Mouse (Mus musculus) neural tube, embryonic 15.5 days (tissue): ENCODE results near the gene Spz1. TPM values are rescaled to one million over a fixed set of nuclear protein-coding genes. Genes with fewer than 3 reads are reported as not detected.

Source experiments
- ATAC-seq: fragments of 200-750 bp; cut with Nextera tagmentation; 2 replicates; pipeline ENCODE4 v1.8.0; 2017; ENCODE audit warnings: mild to moderate bottlenecking, moderate TSS enrichment, moderate library complexity; ENCODE audit not compliant: low FRiP score
- H3K27ac ChIP-seq: fragments of 300-500 bp; sonication (generic); replicated peaks from 2 replicates; pipeline ENCODE4 v1.5.1; 2015; ENCODE audit warnings: mild to moderate bottlenecking, inconsistent platforms
- H3K27me3 ChIP-seq: fragments of 300-500 bp; sonication (generic); replicated peaks from 2 replicates; pipeline ENCODE4 v1.6.1; 2015; ENCODE audit warnings: inconsistent platforms
- H3K36me3 ChIP-seq: fragments of 300-500 bp; sonication (generic); 2 replicates; pipeline ENCODE4 v1.6.1; 2015; ENCODE audit warnings: inconsistent platforms
- H3K4me1 ChIP-seq: fragments of 300-500 bp; sonication (generic); 2 replicates; pipeline ENCODE4 v1.6.1; 2015; ENCODE audit warnings: inconsistent platforms
- H3K4me2 ChIP-seq: fragments of 300-500 bp; sonication (generic); 2 replicates; pipeline ENCODE4 v1.6.1; 2015; ENCODE audit warnings: inconsistent platforms, mild to moderate bottlenecking, moderate library complexity
- H3K4me3 ChIP-seq: fragments of 300-500 bp; sonication (generic); replicated peaks from 2 replicates; pipeline ENCODE4 v1.5.1; 2015; ENCODE audit warnings: mild to moderate bottlenecking, inconsistent platforms
- H3K9ac ChIP-seq: fragments of 300-500 bp; sonication (generic); replicated peaks from 2 replicates; pipeline ENCODE4 v1.6.1; 2015; ENCODE audit warnings: mild to moderate bottlenecking, inconsistent platforms
- H3K9me3 ChIP-seq: fragments of 300-500 bp; sonication (generic); replicated peaks from 2 replicates; pipeline ENCODE4 v1.6.1; 2016; ENCODE audit warnings: inconsistent platforms
- WGBS: fragments of 180-500 bp; shearing (Covaris S2); methylation state at CpG from one replicate; pipeline ENCODE4 v1.1.7; 2015; ENCODE audit warnings: mixed read lengths; 5-methylcytosine and 5-hydroxymethylcytosine counted together
- polyA plus RNA-seq: library from polyadenylated mRNA; unstranded; fragments of >200 nt; fragmentation: Nextera tagmentation; extraction: Ambion mirVana; gene quantifications from 2 replicates; pipeline ENCODE4 v1.2.1, GENCODE M21; 2015

The Spz1 gene
- polyA plus RNA-seq, 1 experiment from 2014 or later, result not detected

GRCm38 (mm10) chr13:92559429-92559828, 16.5 kb downstream of the Spz1 start:
- Histone ChIP-seq H3K9me3 (no peaks in the 10 kb centered on the region), H3K4me2 (no peak overlapping the region), H3K27ac (no peak overlapping the region), H3K4me1 (no peaks in the 10 kb centered on the region), H3K36me3 (no peaks in the 10 kb centered on the region), H3K4me3 (no peak overlapping the region), H3K27me3 (no peaks in the 10 kb centered on the region), H3K9ac (no peak overlapping the region)
- ATAC-seq, result no peak
- 75% methylated on average over 5 of the region's 5 CpGs for WGBS

GRCm38 (mm10) chr13:92557229-92557628, 18.7 kb downstream of the Spz1 start:
- H3K27ac ChIP-seq, result no peak overlapping the region
- no peak overlapping the region for H3K4me2 ChIP-seq
- no peak overlapping the region for H3K4me3 ChIP-seq
- H3K36me3 ChIP-seq, result no peaks in the 10 kb centered on the region
- no peaks in the 10 kb centered on the region for H3K27me3 ChIP-seq
- no peaks in the 10 kb centered on the region for H3K4me1 ChIP-seq
- H3K9ac ChIP-seq, result no peak overlapping the region
- 58% methylated on average over 2 of the region's 2 CpGs for WGBS
- H3K9me3 ChIP-seq, result no peaks in the 10 kb centered on the region
- no peak for ATAC-seq

DNA sequence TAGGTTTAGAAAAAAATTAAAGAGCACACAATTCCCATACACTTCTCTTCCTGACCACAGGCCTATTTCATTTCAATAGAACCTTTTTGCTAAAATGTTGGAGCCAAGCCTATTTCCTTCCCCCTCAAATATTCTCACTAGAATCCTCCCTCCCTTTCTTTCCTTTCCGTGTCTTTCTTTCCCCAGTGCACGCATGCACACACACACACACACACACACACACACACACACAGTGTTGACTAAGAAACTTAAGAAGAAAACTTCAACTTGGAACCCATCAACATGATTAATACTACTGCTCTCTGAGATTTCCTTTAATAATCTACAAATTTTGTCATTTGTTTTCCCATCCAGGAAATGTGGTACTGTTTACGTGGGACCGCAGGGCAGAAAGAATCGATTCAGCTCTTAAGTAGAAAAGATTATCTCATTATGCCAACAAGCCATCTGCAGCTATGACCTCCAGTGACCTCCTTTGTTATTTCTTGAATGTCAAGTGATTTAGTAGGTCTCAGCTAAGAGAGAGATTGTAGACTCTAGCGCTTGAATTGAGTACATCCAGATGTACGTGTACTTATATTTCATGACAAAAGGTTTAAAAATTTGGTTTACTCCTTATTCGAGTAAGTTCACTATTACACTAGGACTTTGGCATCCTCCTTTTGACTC, 19.4 kb downstream of the Spz1 start:
- 21% methylated on average over 8 of the region's 8 CpGs for WGBS
- Histone ChIP-seq H3K4me1 (no peaks in the 10 kb centered on the region), H3K27ac (no peak overlapping the region), H3K9me3 (no peaks in the 10 kb centered on the region), H3K4me3 (no peak overlapping the region), H3K4me2 (no peak overlapping the region), H3K9ac (no peak overlapping the region), H3K27me3 (no peaks in the 10 kb centered on the region), H3K36me3 (no peaks in the 10 kb centered on the region)
- no peak for ATAC-seq

- Histone ChIP-seq H3K36me3 (no peaks in the 10 kb centered on the region), H3K4me2 (no peak overlapping the region), H3K27me3 (no peaks in the 10 kb centered on the region), H3K27ac (no peak overlapping the region), H3K9ac (no peak overlapping the region), H3K4me1 (no peaks in the 10 kb centered on the region), H3K9me3 (peaks cover 10% of the 10 kb centered on the region; the same call in 1 of the 2 replicates), H3K4me3 (no peak overlapping the region)
- ATAC-seq, result no peak
- 89% methylated on average over 4 of the region's 4 CpGs for WGBS
These were observed 28.9 kb downstream of the Spz1 start for GRCm38 (mm10) chr13:92547093-92547492.

- Histone ChIP-seq H3K9ac (no peak overlapping the region), H3K9me3 (no peaks in the 10 kb centered on the region), H3K4me1 (peaks cover 5% of the 10 kb centered on the region; the same call in 1 of the 2 replicates), H3K36me3 (no peaks in the 10 kb centered on the region), H3K27me3 (no peaks in the 10 kb centered on the region), H3K4me2 (no peak overlapping the region), H3K27ac (no peak overlapping the region), H3K4me3 (no peak overlapping the region)
- ATAC-seq, result no peak
- WGBS, result 92% methylated on average over 6 of the region's 6 CpGs
These were observed 35.0 kb downstream of the Spz1 start for GRCm38 (mm10) chr13:92540997-92541396.

DNA sequence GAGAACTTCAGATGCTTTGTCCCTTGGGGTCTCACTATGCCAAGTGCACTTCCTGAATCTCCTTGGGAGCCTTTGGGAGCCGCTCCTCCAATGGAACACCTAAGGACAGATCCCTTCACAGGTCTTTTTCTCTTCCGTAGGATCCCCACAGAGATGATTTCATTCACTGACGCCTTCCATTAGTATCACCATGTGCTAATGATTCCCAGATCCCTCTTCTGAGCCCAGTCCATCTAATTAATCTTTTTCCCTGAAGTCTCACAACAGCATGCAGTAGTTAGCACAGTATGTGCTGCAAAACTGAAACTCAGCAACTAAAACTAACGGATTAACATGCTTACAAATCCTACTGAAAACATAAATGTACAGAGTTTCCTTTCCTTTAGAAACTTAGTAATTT, 36.8 kb downstream of the Spz1 start:
- no peak overlapping the region for H3K27ac ChIP-seq
- H3K4me3 ChIP-seq, result no peak overlapping the region
- no peaks in the 10 kb centered on the region for H3K9me3 ChIP-seq
- peaks cover 5% of the 10 kb centered on the region; the same call in 1 of the 2 replicates for H3K4me1 ChIP-seq
- no peak overlapping the region for H3K4me2 ChIP-seq
- no peak overlapping the region for H3K9ac ChIP-seq
- no peaks in the 10 kb centered on the region for H3K36me3 ChIP-seq
- ATAC-seq, result peak; percentile 80
- no peaks in the 10 kb centered on the region for H3K27me3 ChIP-seq
- WGBS, result 38% methylated on average over 4 of the region's 4 CpGs

GRCm38 (mm10) chr13:92533801-92534200, 42.2 kb downstream of the Spz1 start:
- no peak overlapping the region for H3K9ac ChIP-seq
- no peak overlapping the region for H3K4me2 ChIP-seq
- H3K27me3 ChIP-seq, result no peaks in the 10 kb centered on the region
- H3K4me1 ChIP-seq, result peaks cover 17% of the 10 kb centered on the region
- H3K9me3 ChIP-seq, result no peaks in the 10 kb centered on the region
- ATAC-seq, result no peak
- H3K4me3 ChIP-seq, result no peak overlapping the region
- 56% methylated on average over 2 of the region's 2 CpGs for WGBS
- no peaks in the 10 kb centered on the region for H3K36me3 ChIP-seq
- no peak overlapping the region for H3K27ac ChIP-seq

DNA sequence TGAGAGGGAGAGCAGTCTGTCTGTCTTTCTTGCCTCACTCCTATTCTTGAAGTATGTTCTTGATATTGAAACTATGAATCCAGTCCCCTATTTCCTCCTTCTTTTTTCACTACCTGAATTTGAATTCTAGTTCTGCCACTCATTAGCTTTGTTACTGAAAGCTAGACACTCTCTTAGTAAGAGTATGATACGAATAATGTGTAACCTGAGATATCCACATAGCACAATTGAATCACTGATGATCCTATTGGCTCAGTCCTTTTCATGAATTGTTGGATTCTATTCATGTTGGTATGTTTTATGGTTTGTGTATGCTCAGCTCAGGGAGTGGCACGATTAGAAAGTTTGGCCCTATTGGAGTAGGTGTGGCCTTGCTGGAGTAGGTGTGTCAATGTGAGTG, 43.8 kb downstream of the Spz1 start:
- Histone ChIP-seq H3K4me2 (no peak overlapping the region; the same call in 1 of the 2 replicates), H3K4me1 (peaks cover 19% of the 10 kb centered on the region), H3K4me3 (no peak overlapping the region), H3K27me3 (no peaks in the 10 kb centered on the region), H3K27ac (no peak overlapping the region), H3K9ac (no peak overlapping the region), H3K9me3 (no peaks in the 10 kb centered on the region), H3K36me3 (no peaks in the 10 kb centered on the region)
- ATAC-seq, result no peak
- WGBS, result 65% methylated on average over 2 of the region's 2 CpGs

GRCm38 (mm10) chr13:92531237-92531636, 44.7 kb downstream of the Spz1 start:
- ATAC-seq, result no peak
- Histone ChIP-seq H3K36me3 (no peaks in the 10 kb centered on the region), H3K27ac (peak overlapping the region; percentile 96), H3K4me3 (peak overlapping the region; percentile 85), H3K9ac (peak overlapping the region; percentile 84), H3K4me2 (peak overlapping the region; percentile 60), H3K9me3 (no peaks in the 10 kb centered on the region), H3K27me3 (no peaks in the 10 kb centered on the region), H3K4me1 (peaks cover 19% of the 10 kb centered on the region)
- 4% methylated on average over 15 of the region's 15 CpGs for WGBS

GRCm38 (mm10) chr13:92530721-92531211, 45.2 kb downstream of the Spz1 start, which contains the start of gene Zfyve16:
TSS of gene Zfyve16 (minus strand) at chr13:92530868.
- Histone ChIP-seq H3K4me2 (peak within 1 kb of the TSS; percentile 60), H3K4me3 (peak within 1 kb of the TSS; percentile 85), H3K4me1 (peaks cover 19% of the 10 kb centered on the region), H3K9ac (peak within 1 kb of the TSS; percentile 84), H3K27ac (peak within 1 kb of the TSS; percentile 96), H3K36me3 (no peaks in the 10 kb centered on the region), H3K27me3 (no peaks in the 10 kb centered on the region), H3K9me3 (no peaks in the 10 kb centered on the region)
- under 1% methylated on average over 46 of the region's 46 CpGs for WGBS
- peak; percentile 97 for ATAC-seq

GRCm38 (mm10) chr13:92529828-92530720, 45.9 kb downstream of the Spz1 start:
- peak overlapping the region; percentile 84 for H3K9ac ChIP-seq
- H3K4me3 ChIP-seq, result peak overlapping the region; percentile 85
- no peaks in the 10 kb centered on the region for H3K36me3 ChIP-seq
- 3% methylated on average over 47 of the region's 47 CpGs for WGBS
- H3K9me3 ChIP-seq, result no peaks in the 10 kb centered on the region
- peak overlapping the region; percentile 60 for H3K4me2 ChIP-seq
- H3K4me1 ChIP-seq, result peaks cover 19% of the 10 kb centered on the region
- peak; percentile 90 for ATAC-seq
- peak overlapping the region; percentile 96 for H3K27ac ChIP-seq
- H3K27me3 ChIP-seq, result no peaks in the 10 kb centered on the region
